Mouse (Mus musculus) stomach, postnatal 0 days (tissue): Measurements from ENCODE around the gene Dyrk1a.

Experiments used
- CTCF ChIP-seq: IDR thresholded peaks from 2 replicates; pipeline ENCODE4 v1.5.1; 2016; ENCODE audit warnings: antibody characterized with exemption, low read depth, mild to moderate bottlenecking, moderate library complexity
- EP300 ChIP-seq: optimal IDR thresholded peaks from 2 replicates; pipeline ENCODE3; 2016; ENCODE audit warnings: antibody characterized with exemption

DNA sequence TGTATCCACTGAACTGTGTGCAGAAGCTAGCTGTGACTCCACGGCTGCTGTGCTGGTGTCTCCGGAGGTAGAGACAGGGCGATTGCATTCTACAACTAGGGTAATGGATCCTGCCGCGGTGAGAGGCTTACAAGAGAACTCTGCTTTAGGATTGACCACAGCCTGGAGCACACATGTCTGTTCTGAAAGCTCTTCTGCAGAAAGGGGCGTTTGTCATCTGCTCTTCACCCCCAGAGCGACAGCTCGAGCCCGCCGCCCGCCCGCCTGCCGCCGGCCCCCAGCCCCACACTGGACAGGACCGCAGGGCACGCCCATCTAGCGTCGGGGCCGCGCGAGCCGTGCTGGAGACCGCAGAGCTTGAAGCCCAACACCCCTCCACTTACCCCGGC lies 43.9 kb upstream of the Dyrk1a start:
- TF ChIP-seq CTCF (no peak), EP300 (no peak)
